Comparison of ENCODE assay signal across 24 mouse cellular contexts in genomic region chr1:50948575-50948974, GRCm38 (mm10). TPM values are rescaled to one million over a fixed set of nuclear protein-coding genes. Genes with fewer than 3 reads are reported as not detected.
"Had no signal": no experiment of that assay in that cellular context is flagged by ENCODE, and none has a peak within 500 bp of the region (broad histone marks: within the 10 kb centered on the region; RNA-seq: fewer than 3 reads in every experiment).

No protein-coding gene starts in this region.

- H3K36me3 ChIP-seq: heart, embryonic 13.5 days; heart, embryonic 15.5 days; hindbrain, embryonic 13.5 days; kidney, embryonic 15.5 days; limb, embryonic 13.5 days; limb, embryonic 15.5 days; liver, embryonic 12.5 days had no signal

- ATAC-seq: hindbrain, postnatal 0 days; intestine, embryonic 16.5 days; liver, embryonic 12.5 days had no signal

- DNase-seq: heart, adult 18-20 months; heart, postnatal 14 days; heart, postnatal 36 days; kidney, adult 11 months; kidney, adult 2 months; kidney, adult 9 months; kidney, postnatal 14 days; kidney, postnatal 36 days; left cerebral cortex, postnatal 4 days had no signal

- H3K4me1 ChIP-seq: heart, embryonic 13.5 days; heart, embryonic 15.5 days; hindbrain, embryonic 13.5 days; hindbrain, embryonic 15.5 days; kidney, embryonic 15.5 days; limb, embryonic 13.5 days; limb, embryonic 15.5 days; liver, embryonic 12.5 days had no signal

- H3K27me3 ChIP-seq: heart, embryonic 13.5 days; heart, embryonic 15.5 days; hindbrain, embryonic 13.5 days; hindbrain, embryonic 15.5 days; kidney, embryonic 15.5 days; limb, embryonic 13.5 days; limb, embryonic 15.5 days; liver, embryonic 12.5 days had no signal

- H3K4me3 ChIP-seq: heart, embryonic 13.5 days; heart, embryonic 15.5 days; hindbrain, embryonic 13.5 days; hindbrain, embryonic 15.5 days; kidney, embryonic 15.5 days; limb, embryonic 13.5 days; limb, embryonic 15.5 days; liver, embryonic 12.5 days had no signal

- H3K9ac ChIP-seq: heart, embryonic 13.5 days; heart, embryonic 15.5 days; hindbrain, embryonic 13.5 days; hindbrain, embryonic 15.5 days; kidney, embryonic 15.5 days; limb, embryonic 13.5 days; limb, embryonic 15.5 days; liver, embryonic 12.5 days; liver, embryonic 14.5 days had no signal

- H3K27ac ChIP-seq: heart, embryonic 13.5 days; heart, embryonic 15.5 days; hindbrain, embryonic 13.5 days; hindbrain, embryonic 15.5 days; hindbrain, postnatal 0 days; kidney, embryonic 15.5 days; kidney, postnatal 0 days; limb, embryonic 13.5 days; limb, embryonic 15.5 days; liver, embryonic 12.5 days; liver, embryonic 14.5 days had no signal

RNA-seq across cellular contexts. Expression of gene Tmeff2, which starts 48.1 kb away (rescaled TPM):
- total RNA-seq: granulocyte monocyte progenitor cell, adult 5-6 weeks; hematopoietic stem cell, adult 5-6 weeks had no signal
- polyA plus RNA-seq: liver, adult 2 months had no signal
